Mouse (Mus musculus): ENCODE data around the gene Cers5. TPM values are rescaled to one million over a fixed set of nuclear protein-coding genes. Genes with fewer than 3 reads are reported as not detected.

Cers5 gene
- 10 to 100 TPM; 25.6 to 36.2 TPM for total RNA-seq (2023)

DNA sequence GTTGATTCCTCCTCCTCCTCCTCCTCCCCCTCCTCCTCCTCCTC lies at the start of gene Cers5:
TSS of gene Cers5 (minus strand) at position 5 of the 44 bp plus-strand sequence.

GRCm38 (mm10) chr15:99725341-99726155 lies 47.1 kb downstream of the Cers5 start, which contains the start of gene Cox14:
Cox14 (plus strand) TSS chr15:99725618.

GRCm38 (mm10) chr15:99717386-99718334 lies 55.0 kb downstream of the Cers5 start, which contains the start of gene Gpd1:
Gpd1 (plus strand) TSS chr15:99717515.

GRCm38 (mm10) chr15:99705440-99706048 lies 67.1 kb downstream of the Cers5 start, which contains the start of gene Gm17349:
Gm17349 (minus strand) TSS chr15:99705490.

DNA sequence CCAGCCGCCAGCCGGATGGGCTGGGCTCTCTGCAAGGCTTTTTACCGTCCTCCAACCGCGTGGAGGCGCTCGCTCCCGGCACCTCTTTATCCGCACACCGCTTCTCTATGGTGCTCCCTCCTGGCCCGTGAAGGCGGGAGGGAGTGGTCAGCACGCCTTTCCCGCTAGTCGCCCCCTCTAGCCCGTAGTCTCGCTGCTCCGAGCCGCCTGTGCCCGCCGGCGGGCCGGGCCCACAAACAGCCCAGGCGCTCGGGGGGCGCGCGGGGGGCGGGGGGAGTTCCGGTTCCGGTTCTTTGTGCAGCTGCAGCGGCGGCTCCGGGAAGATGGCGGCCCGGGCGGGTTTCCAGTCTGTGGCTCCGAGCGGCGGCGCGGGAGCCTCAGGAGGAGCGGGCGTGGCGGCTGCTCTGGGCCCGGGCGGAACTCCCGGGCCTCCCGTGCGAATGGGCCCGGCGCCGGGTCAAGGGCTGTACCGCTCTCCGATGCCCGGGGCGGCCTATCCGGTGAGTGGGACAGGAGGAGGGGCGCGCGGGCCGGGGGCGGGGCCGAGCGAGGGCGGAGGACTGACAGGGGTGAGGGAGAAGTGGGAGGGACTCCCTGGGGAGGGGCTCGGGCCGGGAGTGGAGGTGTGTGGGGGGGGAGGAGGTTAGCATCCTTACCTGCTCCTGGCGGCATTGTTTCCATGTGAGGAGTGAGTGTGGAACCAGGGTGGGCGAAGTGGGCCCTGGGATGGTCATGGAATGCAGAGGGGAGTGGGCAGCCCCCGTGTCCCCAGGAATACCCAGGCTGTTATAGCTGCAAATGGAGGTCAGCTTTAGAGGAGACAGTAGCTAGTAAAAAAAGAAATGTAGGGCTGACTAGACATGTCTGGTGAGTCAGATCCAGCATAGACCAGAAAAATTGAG lies 70.4 kb downstream of the Cers5 start, which contains the start of gene Smarcd1:
TSS of gene Smarcd1 (plus strand) at position 131 of the 902 bp plus-strand sequence.

Other genes with a start within 250 kb of the Cers5 start
- gene Faim2, start 244.7 kb downstream of the Cers5 start, total RNA-seq (2023), result 1 to 10 TPM; 1.2 to 2.3 TPM
- not detected for gene Aqp2, start 193.8 kb downstream of the Cers5 start, total RNA-seq (2023)
- gene Aqp5, start 182.1 kb downstream of the Cers5 start, total RNA-seq (2023), result not detected
- not detected for gene Aqp6, start 171.5 kb downstream of the Cers5 start, total RNA-seq (2023)
- 10 to 100 TPM; 72.5 to 96.3 TPM for gene Racgap1, start 121.2 kb downstream of the Cers5 start, total RNA-seq (2023)
- gene Asic1, start 102.5 kb downstream of the Cers5 start, total RNA-seq (2023), result not detected
- gene Smarcd1, start 70.8 kb downstream of the Cers5 start, total RNA-seq (2023), result 10 to 100 TPM; 17.8 to 24.4 TPM
- gene Gm17349, start 67.4 kb downstream of the Cers5 start, total RNA-seq (2023), result 1 to 10 TPM in 1 of 2 experiments, not detected in 1; 3.2 TPM
- under 1 TPM in 1 of 2 experiments, not detected in 1; 0.16 TPM for gene Gpd1, start 55.4 kb downstream of the Cers5 start, total RNA-seq (2023)
- gene Cox14, start 47.3 kb downstream of the Cers5 start, total RNA-seq (2023), result 10 to 100 TPM; 39.8 to 49.0 TPM
- 10 to 100 TPM; 17.1 to 18.0 TPM for gene Lima1, start 102.6 kb upstream of the Cers5 start, total RNA-seq (2023)
- not detected for gene Fam186a, start 194.2 kb upstream of the Cers5 start, total RNA-seq (2023)
- 10 to 100 TPM; 37.1 to 42.9 TPM for gene Larp4, start 197.2 kb upstream of the Cers5 start, total RNA-seq (2023)